Mouse (Mus musculus) right cerebral cortex, postnatal 4 days (tissue): Measurements from ENCODE around the gene Hmbs.
A peak's percentile ranks its signal among the peaks of the same experiment; 100 is the strongest.
"Not testable (repeated sequence)": the region's sequence is repeated elsewhere in the genome, so short reads cannot be mapped to it uniquely, and the experiment has no call there.

ENCODE experiments used
- DNase-seq: peaks from one replicate; pipeline ENCODE4 v3.0.0-alpha.2; 2022

Gene Hmbs

DNA sequence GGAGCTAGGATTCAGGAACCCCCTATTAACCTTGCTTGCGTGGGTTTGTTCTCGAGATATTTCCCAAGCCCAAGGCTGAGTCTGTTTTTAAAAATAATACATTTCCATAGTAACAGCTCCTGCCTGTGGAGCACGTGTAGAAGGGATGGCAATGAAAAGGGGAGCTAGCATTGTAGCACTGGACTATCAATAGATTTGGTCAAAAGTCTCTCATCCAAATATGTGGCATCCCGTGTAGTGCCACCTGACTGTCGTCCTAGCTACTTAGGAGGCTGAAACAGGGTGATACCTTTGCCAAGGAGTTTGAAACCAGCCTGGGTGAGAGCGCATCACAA is 23.3 kb downstream of the Hmbs start:
- no peak for DNase-seq

DNA sequence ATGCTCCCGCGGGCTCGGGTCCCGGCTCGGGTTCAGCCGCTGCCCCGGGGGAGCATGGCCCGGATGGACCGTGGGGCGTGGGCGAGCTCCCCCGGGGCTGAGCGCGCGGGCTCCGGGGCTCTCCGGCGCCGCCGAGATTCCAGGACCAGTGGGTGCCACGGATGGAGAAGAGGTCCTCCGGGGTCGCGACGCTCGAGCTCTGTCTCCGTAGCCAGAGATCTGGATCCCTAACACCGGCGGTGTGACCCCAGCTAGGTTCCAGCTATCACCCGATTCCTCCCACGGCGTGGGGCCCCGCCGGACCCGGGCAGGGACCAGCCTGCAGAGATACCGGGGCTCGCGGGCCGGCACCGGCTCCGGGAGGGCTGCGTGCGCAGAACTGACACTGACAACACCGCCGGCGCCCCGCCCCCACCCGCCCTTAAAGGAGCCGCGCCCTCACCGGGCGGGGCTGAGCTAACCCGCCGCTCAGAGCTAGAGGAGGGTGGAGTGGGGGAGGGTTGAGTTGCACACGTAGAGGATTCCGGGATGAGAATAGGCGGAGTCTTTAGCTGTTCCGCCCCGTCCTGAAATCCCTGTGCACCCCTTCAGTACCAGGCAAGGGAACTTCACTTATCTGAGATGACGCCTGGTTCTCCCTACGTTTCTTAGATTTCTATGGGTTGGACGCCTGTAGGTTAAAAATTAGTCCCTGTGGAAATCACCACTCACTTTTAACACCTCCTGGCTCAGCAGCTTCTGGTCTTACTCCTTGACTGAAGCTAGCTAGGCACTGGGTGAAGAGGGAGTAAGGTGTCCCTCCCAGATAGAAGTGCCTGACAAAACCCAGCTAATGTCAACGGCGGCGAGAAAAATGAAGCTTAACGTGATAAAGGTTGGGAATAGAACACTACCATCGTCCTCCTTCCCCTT is 23.9 kb downstream of the Hmbs start, which contains the start of gene C2cd2l:
C2cd2l (minus strand) TSS at position 399 of the 912 bp plus-strand sequence.
- DNase-seq: peak; percentile 86

- DNase-seq: peak; percentile 47
Observed at GRCm38 (mm10) chr9:44319105-44319886, 24.7 kb downstream of the Hmbs start.

DNA sequence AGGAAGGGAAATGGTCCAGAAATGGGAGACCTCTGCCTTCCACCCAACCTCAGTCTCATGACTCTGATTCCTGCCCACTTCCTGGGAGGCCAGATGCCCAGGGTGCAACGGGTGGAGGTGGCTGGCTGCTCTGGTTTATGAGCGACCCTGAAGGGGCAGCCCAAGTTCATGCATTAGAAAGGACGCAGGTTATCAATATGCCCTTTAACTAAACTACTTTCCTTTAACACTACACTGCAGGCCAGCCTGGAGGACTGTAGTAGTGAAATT is 25.3 kb downstream of the Hmbs start:
- DNase-seq: no peak

DNA sequence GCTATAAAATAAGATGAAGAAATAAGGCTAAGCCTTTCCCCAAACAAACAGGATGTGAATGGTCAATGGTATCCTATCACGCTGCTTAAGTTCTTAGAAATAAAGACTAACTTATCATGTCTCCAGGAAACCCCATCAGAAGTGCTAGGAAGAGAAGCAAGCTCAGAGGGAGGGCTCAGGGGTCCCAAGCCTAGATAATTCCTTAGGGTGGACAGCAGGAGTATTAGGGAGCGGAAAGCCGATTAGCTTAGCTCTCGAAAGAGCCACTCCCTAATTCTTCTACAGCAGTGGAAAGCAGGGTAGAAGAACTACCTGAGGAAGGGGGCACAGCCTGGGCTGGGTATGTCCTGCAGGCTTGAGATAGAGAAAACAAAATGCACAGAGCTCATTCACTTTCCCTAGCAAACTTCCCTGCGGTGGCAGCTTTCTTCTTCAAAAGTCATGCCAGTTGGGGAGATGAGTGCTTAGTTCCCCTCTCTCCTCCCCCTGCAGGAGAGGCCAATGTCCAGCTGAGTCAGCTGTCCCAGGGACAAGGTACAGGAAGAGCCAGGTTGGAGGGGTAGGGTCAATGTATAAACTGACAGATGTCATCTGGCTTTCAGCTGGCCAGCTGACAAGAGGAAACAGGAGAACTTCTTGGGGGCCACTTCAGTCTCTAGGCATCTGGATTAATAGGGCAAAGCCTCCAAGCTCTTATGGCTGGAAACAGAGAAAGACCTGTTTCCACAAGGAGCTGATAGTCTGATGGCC is 25.8 kb downstream of the Hmbs start:
- no peak for DNase-seq

DNA sequence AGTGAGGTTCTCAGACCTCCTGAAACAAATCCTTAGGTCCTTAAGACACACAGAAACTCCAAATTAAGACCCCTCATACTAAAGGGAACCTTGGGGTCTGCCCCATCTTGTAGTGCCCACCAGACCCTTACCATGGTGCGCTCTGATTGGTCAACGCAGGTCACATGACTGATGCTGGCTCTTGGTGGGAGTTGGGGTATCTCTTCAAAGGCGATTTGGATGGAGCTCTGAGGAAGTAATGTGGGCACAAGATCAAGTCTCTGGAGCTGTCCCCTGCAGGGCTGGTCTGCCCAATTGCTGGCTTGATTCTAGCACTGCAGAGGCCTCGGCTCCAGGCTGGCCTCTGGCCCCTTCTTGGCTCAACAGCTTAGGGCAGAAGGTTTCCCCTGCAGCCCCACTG is 26.6 kb downstream of the Hmbs start:
- DNase-seq: no peak

GRCm38 (mm10) chr9:44314910-44315309 is 29.1 kb downstream of the Hmbs start:
- DNase-seq: no peak

GRCm38 (mm10) chr9:44314257-44314547 is 29.8 kb downstream of the Hmbs start:
- DNase-seq: no peak

- DNase-seq: peak; percentile 55
Observed at GRCm38 (mm10) chr9:44313476-44314256, 30.4 kb downstream of the Hmbs start.

- DNase-seq: no peak
Observed at GRCm38 (mm10) chr9:44311136-44312134, 32.6 kb downstream of the Hmbs start.

DNA sequence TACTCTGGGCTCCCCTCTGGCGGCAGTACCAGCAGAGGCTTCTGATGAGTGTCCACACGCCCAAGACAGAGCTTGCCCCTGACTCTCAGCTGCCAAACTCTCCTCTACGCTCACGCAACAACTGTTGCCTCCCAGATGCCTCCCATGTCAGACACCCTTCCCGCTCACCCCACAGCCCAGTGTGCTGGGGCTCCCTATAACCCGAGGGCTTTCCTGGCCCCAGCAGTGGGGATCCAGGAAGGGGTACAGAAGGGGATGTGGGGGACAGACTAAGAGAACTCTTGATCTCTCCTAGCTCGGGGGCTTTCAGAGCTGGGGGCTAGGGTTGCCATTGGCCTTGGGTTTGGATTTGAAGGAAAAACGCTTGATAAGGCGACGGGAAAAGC is 33.3 kb downstream of the Hmbs start:
- no peak for DNase-seq

DNA sequence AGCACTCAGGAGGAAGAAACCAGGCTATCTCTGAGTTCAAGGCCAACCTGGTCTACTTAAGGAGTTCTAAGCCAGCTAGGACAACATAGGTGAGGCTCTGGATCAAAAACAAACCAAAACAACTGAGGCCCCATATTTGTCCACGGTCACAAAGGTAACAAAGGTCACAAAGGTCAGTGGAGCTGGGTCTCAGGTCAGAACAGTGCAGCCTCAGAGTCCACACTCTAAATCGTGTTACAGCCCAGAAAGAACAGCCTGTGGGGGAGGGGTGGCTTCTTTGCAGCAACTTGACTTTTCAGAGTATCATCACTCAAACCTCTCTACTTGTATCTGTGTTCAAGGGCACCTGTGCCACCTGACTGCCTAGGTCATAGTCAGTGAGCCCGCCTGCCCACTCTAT is 34.3 kb downstream of the Hmbs start:
- no peak for DNase-seq

GRCm38 (mm10) chr9:44307248-44307647 is 36.8 kb downstream of the Hmbs start:
- DNase-seq: no peak

DNA sequence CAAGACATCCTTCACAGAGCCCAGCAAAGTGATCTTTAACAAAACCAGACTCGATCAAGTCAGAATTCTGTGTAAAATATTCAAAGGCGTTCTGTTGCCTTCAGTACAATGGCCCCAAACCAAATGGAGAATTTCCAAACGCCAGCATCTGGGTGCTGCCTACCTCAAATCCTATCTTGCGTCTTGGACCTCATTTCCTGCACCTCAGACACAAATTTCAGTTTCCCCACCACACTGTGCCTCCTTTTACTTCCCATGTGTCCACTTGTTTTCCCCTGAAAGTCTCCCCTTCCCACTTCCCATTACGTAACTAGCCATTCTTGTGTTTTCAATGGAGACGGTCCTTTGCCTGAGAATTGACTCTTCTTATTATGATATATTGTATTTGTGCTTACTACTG is 37.5 kb downstream of the Hmbs start:
- no peak for DNase-seq

DNA sequence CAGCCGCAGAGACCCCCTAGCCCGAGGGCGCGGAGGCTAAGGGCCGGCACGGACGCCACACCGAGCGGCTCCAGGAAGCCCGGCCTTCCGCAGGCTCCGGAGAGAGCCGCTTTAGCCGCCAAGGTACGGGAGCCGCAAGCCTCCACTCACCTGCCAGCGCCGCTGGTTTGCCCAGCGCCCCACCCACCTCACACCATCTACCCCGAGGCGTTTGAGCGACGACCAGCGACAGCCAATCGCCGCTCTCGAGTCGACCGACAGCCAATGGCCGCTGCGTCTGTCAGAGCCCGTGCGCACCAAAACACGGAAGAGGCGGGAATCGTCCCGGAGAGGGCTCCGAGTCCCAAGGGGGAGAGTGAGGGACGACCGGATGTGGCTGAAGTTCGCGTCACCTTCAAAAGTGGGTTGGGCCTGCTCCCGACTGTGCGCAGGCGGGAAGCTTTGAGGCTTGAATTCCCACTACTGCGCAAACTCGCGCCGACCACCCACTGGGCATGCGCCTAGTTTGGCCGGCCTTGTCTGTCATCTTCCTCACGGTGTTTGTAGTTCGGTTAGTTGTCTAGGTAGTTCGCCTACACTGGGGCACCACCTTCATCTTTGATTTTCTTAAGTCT is 38.5 kb downstream of the Hmbs start, which contains the start of gene Hinfp:
Hinfp (minus strand) TSS at position 206 of the 614 bp plus-strand sequence.
- DNase-seq: peak; percentile 93

DNA sequence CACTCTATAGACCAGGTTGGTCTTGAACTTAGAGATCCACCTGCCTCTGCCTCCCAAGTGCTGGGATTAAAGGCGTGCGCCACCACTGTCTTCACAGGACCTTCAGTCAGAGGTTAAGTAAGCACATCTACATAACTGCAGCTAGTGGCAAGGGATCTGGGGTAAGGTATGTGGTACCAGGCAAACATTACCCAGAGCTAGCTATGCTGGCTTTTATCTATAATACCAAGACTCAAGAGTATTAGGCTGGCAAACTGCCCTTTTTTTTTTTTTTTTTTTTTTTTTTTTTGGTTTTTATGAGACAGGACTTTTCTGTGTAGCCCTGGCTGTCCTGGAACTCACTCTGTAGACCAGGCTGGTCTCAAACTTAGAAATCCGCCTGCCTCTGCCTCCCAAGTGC is 44.0 kb downstream of the Hmbs start:
- not testable (repeated sequence) for DNase-seq

GRCm38 (mm10) chr9:44292490-44292889 is 51.5 kb downstream of the Hmbs start:
- DNase-seq: peak; percentile 43

DNA sequence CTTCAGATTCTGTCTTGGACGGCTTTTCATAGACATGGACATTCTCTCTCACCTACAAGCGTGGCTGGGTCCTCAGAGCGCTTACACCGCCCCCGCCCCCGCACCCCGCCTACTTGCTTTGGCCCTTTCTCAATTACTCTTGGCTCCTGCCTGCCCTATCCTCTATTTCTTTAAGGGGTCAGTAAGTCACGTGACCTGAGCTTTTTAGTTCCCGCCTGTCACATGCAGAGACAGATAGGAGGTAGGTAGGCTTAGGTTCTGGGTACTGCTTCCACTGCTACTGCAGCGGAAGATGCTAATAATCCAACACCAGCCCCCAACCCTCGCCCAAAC is 55.1 kb downstream of the Hmbs start:
- DNase-seq: no peak

GRCm38 (mm10) chr9:44288076-44288958 is 55.7 kb downstream of the Hmbs start, which contains the start of gene Abcg4:
TSS of gene Abcg4 (minus strand) at chr9:44288615.
- peak; percentile 51 for DNase-seq
